In genomic region chr9:69368071-69368470, GRCm38 (mm10) we compare ENCODE assay signal across 10 mouse cellular contexts. TPM values are rescaled to one million over a fixed set of nuclear protein-coding genes. Genes with fewer than 3 reads are reported as not detected.
DNase-seq lines count a peak whose midpoint lies in the region; ATAC-seq and TF ChIP-seq lines count a peak whose summit lies in the region.
"Had no signal": no experiment of that assay in that cellular context is flagged by ENCODE, and none has a peak within 500 bp of the region (broad histone marks: within the 10 kb centered on the region; RNA-seq: fewer than 3 reads in every experiment).

No protein-coding gene starts in this region.

- H3K4me1 ChIP-seq in kidney, adult 2 months (ENCODE audit: control insufficient read depth, insufficient read depth, low read length), result no peaks in the 10 kb centered on the region
- no peaks in the 10 kb centered on the region for H3K4me1 ChIP-seq in kidney, embryonic 14.5 days (ENCODE audit: control insufficient read depth, insufficient read depth, low read length)
- H3K4me1 ChIP-seq: embryonic facial prominence, embryonic 15.5 days had no signal

- no peak overlapping the region for H3K4me2 ChIP-seq in kidney, embryonic 14.5 days (replicated peaks; ENCODE audit: low read depth, low read length)
- H3K4me2 ChIP-seq: embryonic facial prominence, embryonic 15.5 days had no signal

- no peak for ATAC-seq in kidney, embryonic 14.5 days (ENCODE audit: low FRiP score, low TSS enrichment)
- ATAC-seq in activated CD4-positive, CD25-positive, alpha-beta regulatory T cell, adult 4 months, result peak; percentile 73
- peak; percentile 83 for ATAC-seq in monocyte, adult 5-6 weeks (replicated peaks; ENCODE audit: insufficient number of reproducible peaks, low FRiP score, low TSS enrichment, poor library complexity, severe bottlenecking)

- DNase-seq in kidney, adult 2 months, result peak; percentile 72
- DNase-seq in cerebellum, postnatal 25 days, result peak; percentile 87 to 91
- peak; percentile 32 to 59 for DNase-seq in heart, adult 9 months (ENCODE audit: low spot score in 2 of 2)
- peak; percentile 38 for DNase-seq in left cerebral cortex, adult 11 months (ENCODE audit: low spot score)
- peak; percentile 77 for DNase-seq in testis, postnatal 10 days (ENCODE audit: low spot score)

- peaks cover 2% of the 10 kb centered on the region for H3K36me3 ChIP-seq in kidney, adult 2 months (ENCODE audit: control insufficient read depth, insufficient read depth, low read length)
- H3K36me3 ChIP-seq in kidney, embryonic 14.5 days (ENCODE audit: control insufficient read depth, insufficient read depth, low read length), result no peaks in the 10 kb centered on the region

- H3K4me3 ChIP-seq in kidney, adult 2 months (ENCODE audit: insufficient read depth, low read depth, low read length), result no peak overlapping the region
- H3K4me3 ChIP-seq in kidney, embryonic 14.5 days (ENCODE audit: low read length), result no peak overlapping the region
- H3K4me3 ChIP-seq: embryonic facial prominence, embryonic 15.5 days; myocyte had no signal

- no peaks in the 10 kb centered on the region for H3K9me3 ChIP-seq in kidney, embryonic 14.5 days (ENCODE audit: control insufficient read depth, low read length)
- H3K9me3 ChIP-seq: embryonic facial prominence, embryonic 15.5 days had no signal

- 73% methylated on average over 8 of the region's 8 CpGs for WGBS in kidney, adult 2 months
- 72% methylated on average over 8 of the region's 8 CpGs for WGBS in kidney, embryonic 14.5 days

- H3K9ac ChIP-seq in kidney, embryonic 14.5 days (ENCODE audit: low read depth, low read length), result no peak overlapping the region
- H3K9ac ChIP-seq: embryonic facial prominence, embryonic 15.5 days had no signal

- TF ChIP-seq CTCF in kidney, adult 2 months (conservative IDR thresholded peaks at IDR 0.05; ENCODE audit: insufficient read depth, insufficient read length, low read depth, low read length), result peak; percentile 91

- H3K27me3 ChIP-seq in kidney, adult 2 months (replicated peaks; ENCODE audit: control insufficient read depth, insufficient read depth, low read length), result no peaks in the 10 kb centered on the region
- H3K27me3 ChIP-seq in kidney, embryonic 14.5 days (ENCODE audit: control insufficient read depth, insufficient read depth, low read length), result no peaks in the 10 kb centered on the region
- H3K27me3 ChIP-seq: embryonic facial prominence, embryonic 15.5 days had no signal

- TF ChIP-seq POLR2A in kidney, adult 2 months (IDR thresholded peaks at IDR 0.05; ENCODE audit: low read depth, low read length), result no peak

- no peak overlapping the region for H3K27ac ChIP-seq in kidney, adult 2 months (ENCODE audit: insufficient read depth, low read depth, low read length)
- H3K27ac ChIP-seq in kidney, embryonic 14.5 days (ENCODE audit: low read depth, low read length), result no peak overlapping the region
- H3K27ac ChIP-seq: embryonic facial prominence, embryonic 15.5 days had no signal

RNA-seq across cellular contexts. Expression of gene Ice2, which starts 29.6 kb away (rescaled TPM):
- 2.9 and 3.5 TPM in 2 replicates for polyA plus RNA-seq in kidney, adult 2 months (2012; rRNA removed)
- polyA plus RNA-seq in kidney, embryonic 14.5 days (2014; fragmentation: Nextera tagmentation; extraction: Ambion mirVana), result 19.7 and 23.3 TPM in 2 replicates
- 10 to 100 TPM; 12.8 to 16.0 TPM for polyA plus RNA-seq in activated CD4-positive, CD25-positive, alpha-beta regulatory T cell, adult 4 months (2017; shearing (Covaris generic))
- 6.0 to 16.8 TPM (median 15.1 TPM) in 3 replicates for total RNA-seq in monocyte, adult 5-6 weeks (2017)

Comparison
In these comparisons a context has a peak if more than half of its experiments do, and no peak if none do; other contexts are left out.
1. DNase-seq: peak in every context shown above with its lines; median percentile 89 in cerebellum, postnatal 25 days; 77 in testis, postnatal 10 days; 72 in kidney, adult 2 months; 46 in heart, adult 9 months; 38 in left cerebral cortex, adult 11 months.